Mouse (Mus musculus) forelimb bud, embryonic 11.5 days (tissue): ENCODE results near the gene Disc1.

ENCODE experiments used
- DNase-seq: peaks from one replicate; pipeline ENCODE4 v3.0.0-alpha.2; 2012; ENCODE audit warnings: low read depth, low spot score

Disc1 gene

DNA sequence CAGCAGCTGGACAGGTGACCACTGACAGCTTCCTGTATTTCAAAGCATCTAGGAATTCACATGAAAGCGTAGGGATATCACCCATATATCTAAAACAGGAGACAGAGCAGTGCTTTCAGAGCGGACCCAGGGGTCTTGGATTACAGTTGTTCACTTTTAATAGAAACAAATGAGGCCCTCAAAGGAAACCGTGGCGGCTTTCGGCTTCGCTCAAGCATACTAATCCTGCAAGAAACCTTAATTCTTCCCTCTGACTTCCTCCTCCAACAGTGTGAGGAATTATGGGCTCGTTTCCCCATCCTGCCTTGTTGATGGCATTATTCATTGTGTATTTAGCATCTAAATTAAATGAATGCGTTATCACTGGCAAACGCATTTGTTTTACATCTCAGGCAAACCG lies 252.7 kb downstream of the Disc1 start:
- no peak for DNase-seq

- no peak for DNase-seq
Measured at GRCm38 (mm10) chr8:125309985-125310384, 256.0 kb downstream of the Disc1 start.
